Mouse (Mus musculus) large intestine, adult 2 months (tissue): ENCODE measurements around the gene H2al1f. TPM values are rescaled to one million over a fixed set of nuclear protein-coding genes. Genes with fewer than 3 reads are reported as not detected.

Experiments
- DNase-seq: peaks from one replicate; pipeline ENCODE4 v3.0.0-alpha.2; 2012; ENCODE audit warnings: low read depth, low spot score
- WGBS: fragments of 180-500 bp; shearing (Covaris S2); methylation state at CpG from one replicate; pipeline ENCODE4 v1.1.7; 2018; 5-methylcytosine and 5-hydroxymethylcytosine counted together
- polyA plus RNA-seq: library from polyadenylated mRNA; depleted of rRNA; stranded (reverse); fragments of >200 nt; gene quantifications from 2 replicates; pipeline ENCODE4 v1.2.3, GENCODE M21; 2012; rRNA removed

Gene H2al1f
- polyA plus RNA-seq, 1 experiment = not detected

GRCm38 (mm10) chrX:11363890-11364289 lies 48.9 kb downstream of the H2al1f start:
- WGBS = 84% methylated on average over 6 of the region's 6 CpGs

More at GRCm38 (mm10) chrX:11363890-11364289, 48.9 kb downstream of the H2al1f start:
- no peak for DNase-seq

Other genes starting within 250 kb of the H2al1f start
- gene H2al1a, start 15.9 kb upstream of the H2al1f start, polyA plus RNA-seq = not detected in 2 replicates
- not detected in 2 replicates for gene H2al1b, start 12.7 kb upstream of the H2al1f start, polyA plus RNA-seq
- gene H2al1c, start 9.5 kb upstream of the H2al1f start, polyA plus RNA-seq = not detected in 2 replicates
- gene H2al1d, start 6.3 kb upstream of the H2al1f start, polyA plus RNA-seq = not detected in 2 replicates
- gene H2al1e, start 3.2 kb upstream of the H2al1f start, polyA plus RNA-seq = not detected in 2 replicates
- gene H2al1g, start 3.1 kb downstream of the H2al1f start, polyA plus RNA-seq = not detected in 2 replicates
- not detected in 2 replicates for gene H2al1h, start 6.3 kb downstream of the H2al1f start, polyA plus RNA-seq
- gene H2al1i, start 9.5 kb downstream of the H2al1f start, polyA plus RNA-seq = not detected in 2 replicates
- not detected in 2 replicates for gene H2al1j, start 12.7 kb downstream of the H2al1f start, polyA plus RNA-seq